Mouse (Mus musculus) mature B cell (primary cell): ENCODE data around the gene Rapgef6.
"Not testable (repeated sequence)": the region's sequence is repeated elsewhere in the genome, so short reads cannot be mapped to it uniquely, and the experiment has no call there.

Source experiments
- in situ Hi-C: fragments of 300-500 bp; cut with MboI; formaldehyde crosslinking; loops from 2 replicates; pipeline ENCODE4 v1.14.3; 2019

Gene Rapgef6

GRCm38 (mm10) chr11:54574741-54575140 lies 52.1 kb downstream of the Rapgef6 start:
- in situ Hi-C loops, result no loop called here

DNA sequence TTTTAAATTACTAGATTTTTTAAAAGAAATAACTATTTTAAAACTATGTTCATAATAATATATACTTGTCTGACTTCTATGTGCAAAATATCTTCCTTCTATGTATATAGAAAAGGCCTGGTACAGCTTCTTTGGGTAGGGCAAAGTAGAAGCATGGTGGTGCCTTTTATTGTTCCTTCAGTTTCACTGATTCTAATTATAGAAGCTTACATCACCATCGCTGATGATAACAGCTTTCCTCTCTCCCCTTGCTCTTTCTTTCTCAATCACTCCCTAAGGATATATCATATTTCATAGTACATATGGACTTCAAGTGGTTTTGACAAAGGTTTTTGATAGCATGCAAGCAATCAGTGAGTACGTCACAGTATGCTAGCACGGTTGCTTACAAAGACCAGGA lies 69.9 kb downstream of the Rapgef6 start:
- in situ Hi-C loops, result no loop called here

- in situ Hi-C loops, result no loop called here
Measured at GRCm38 (mm10) chr11:54594049-54594448, 71.4 kb downstream of the Rapgef6 start.

DNA sequence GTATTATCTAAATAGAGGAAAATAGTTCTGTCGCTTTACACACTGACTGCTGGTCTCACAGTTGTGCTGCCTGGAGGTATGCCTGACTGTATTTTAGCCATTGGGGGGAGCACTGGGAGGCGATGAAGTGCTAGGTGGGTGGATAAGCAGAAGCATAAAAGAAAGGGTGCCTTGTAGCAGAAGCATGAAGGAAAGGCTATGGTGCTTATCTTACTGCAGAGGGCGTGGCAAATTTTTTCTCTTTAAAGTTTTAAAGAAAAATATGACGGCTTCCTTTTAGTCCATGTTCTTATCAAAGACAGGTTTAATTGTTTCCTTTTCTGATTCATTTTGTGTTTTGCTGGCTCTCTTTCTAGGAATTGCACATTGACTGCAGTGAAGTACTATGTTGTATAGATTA lies 72.4 kb downstream of the Rapgef6 start:
- in situ Hi-C loops, result no loop called here

- in situ Hi-C loops, result no loop called here
Measured at GRCm38 (mm10) chr11:54595905-54596555, 73.4 kb downstream of the Rapgef6 start.

- in situ Hi-C loops, result no loop called here
Measured at GRCm38 (mm10) chr11:54597902-54598447, 75.3 kb downstream of the Rapgef6 start.

GRCm38 (mm10) chr11:54601121-54601520 lies 78.5 kb downstream of the Rapgef6 start:
- in situ Hi-C loops, result no loop called here

GRCm38 (mm10) chr11:54602764-54603163 lies 80.1 kb downstream of the Rapgef6 start:
- in situ Hi-C loops, result not testable (repeated sequence)

- in situ Hi-C loops, result no loop called here
Measured at GRCm38 (mm10) chr11:54604415-54604814, 81.8 kb downstream of the Rapgef6 start.

DNA sequence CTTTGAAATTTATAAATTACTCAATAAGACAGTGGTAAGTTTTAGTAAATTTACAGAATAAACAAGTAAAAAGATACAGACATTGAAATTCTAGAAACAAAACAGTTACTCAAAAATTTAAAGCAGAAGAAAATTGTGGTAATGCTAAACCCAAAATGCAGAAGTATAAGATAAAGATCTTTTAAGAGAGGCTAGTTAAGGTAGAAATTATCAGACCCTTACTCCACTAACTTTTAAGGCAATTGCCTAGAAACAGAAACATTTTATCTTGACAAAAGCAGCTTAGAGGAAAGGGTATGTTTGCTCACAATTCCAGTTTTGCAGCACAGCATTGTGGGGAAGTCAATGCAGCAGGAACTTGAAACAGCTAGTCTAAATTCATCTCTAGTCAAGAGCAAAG lies 91.0 kb downstream of the Rapgef6 start:
- in situ Hi-C loops, result no loop called here

DNA sequence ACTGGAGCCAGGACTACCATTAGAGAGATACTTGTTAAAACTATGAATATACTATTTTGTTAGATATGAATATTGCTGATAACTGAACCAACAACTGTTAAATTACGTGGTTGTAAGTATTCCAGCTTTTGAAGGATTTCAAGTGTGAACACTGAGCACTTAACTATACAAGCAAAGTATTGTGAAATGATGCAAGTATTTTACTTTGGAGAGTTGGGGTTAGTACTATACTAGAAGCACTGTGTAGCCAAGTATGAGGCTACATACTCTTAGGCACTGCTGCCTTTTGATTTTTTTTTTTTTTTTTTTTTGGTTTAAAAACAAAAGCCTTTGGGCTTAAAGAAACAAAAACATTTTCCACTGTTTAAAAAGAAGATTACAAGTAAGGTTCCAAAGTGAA lies 91.9 kb downstream of the Rapgef6 start:
- in situ Hi-C loops, result no loop called here

- in situ Hi-C loops, result no loop called here
Measured at GRCm38 (mm10) chr11:54618841-54619240, 96.2 kb downstream of the Rapgef6 start.

DNA sequence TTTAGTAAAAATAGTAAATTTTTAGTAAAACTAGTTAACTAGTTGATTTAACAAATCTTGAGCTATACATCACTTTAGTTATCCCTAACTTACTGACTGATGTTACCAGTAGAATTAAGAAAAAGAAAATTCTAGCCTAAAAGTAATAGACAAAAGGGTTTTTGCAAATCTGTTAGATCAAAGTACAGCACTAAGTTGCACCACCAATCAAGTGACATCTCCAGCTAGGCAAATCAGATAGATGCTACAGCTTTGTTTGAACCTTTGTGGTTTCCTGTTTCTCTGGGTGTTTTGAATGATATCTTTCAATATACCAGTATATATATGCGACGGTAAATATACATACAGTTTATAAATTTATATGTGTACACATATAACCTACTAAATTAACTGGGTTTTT lies 99.1 kb downstream of the Rapgef6 start:
- in situ Hi-C loops, result no loop called here

GRCm38 (mm10) chr11:54626905-54627304 lies 104.3 kb downstream of the Rapgef6 start:
- in situ Hi-C loops, result no loop called here

- in situ Hi-C loops, result no loop called here
Measured at GRCm38 (mm10) chr11:54646420-54646819, 123.8 kb downstream of the Rapgef6 start.

DNA sequence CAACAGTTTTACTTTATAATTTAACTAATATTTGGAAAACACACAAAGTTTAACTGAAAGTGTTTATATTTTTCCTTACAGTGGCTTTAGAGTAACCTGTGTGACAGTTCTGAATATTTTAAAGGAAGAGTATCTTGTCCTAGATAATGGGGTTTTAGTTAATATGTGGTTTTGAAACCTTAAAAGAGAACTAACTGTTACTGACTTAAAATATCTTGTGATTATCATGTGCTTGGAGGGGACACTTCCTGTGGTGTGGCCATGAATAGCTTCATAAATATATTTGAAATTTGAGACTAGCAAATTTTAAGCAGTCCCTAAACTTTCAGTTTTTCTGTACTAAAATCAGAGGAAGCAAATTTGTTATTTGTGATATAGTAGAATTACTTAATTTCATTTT lies 125.9 kb downstream of the Rapgef6 start:
- in situ Hi-C loops, result no loop called here

DNA sequence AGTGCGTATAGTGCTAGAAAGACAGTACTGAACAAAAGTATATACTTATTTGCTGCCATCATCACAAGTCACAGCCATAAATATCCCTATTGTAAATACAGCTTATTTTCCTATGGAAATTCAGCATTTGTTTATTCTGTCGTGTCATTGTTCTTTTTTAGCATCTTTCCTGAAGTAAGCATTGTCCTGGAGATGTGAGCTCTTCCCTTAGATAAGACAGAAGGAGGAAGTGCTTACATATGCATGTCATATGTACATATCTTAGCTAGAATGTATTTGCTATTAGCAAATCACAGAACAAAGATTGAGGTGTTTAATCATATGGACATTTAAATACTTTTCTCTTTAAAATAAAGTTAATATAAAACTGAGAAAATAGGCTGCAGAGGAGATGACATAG lies 132.8 kb downstream of the Rapgef6 start:
- in situ Hi-C loops, result no loop called here

DNA sequence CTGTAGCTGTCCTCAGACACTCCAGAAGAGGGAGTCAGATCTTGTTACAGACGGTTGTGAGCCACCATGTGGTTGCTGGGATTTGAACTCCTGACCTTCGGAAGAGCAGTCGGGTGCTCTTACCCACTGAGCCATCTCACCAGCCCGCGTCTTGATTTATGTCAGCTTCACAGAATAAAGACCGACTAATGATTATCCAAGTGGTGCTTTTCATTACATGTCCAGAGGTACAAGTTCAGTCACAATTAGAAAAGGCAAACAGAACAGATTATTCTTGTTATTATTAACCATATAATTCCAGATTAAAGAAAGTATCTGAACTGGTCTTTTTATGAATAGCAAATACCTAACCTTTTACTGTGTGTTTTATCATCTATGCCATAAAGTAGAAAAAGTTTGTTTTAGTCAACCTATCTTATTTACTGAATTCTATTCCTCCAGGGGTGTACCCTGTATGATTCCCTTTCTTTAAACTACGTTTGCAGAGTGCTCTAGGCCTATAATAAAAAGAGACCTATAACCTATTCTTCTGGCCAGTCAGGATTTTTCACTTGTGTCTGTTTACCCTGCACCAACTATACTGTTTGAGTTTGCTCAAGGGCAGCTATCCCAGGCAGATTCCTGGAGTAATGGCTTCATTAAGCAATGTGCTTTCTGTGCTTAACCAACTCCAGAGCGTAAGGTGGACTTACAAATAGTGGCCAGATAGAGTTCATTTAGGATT lies 151.1 kb downstream of the Rapgef6 start:
- in situ Hi-C loops, result no loop called here

DNA sequence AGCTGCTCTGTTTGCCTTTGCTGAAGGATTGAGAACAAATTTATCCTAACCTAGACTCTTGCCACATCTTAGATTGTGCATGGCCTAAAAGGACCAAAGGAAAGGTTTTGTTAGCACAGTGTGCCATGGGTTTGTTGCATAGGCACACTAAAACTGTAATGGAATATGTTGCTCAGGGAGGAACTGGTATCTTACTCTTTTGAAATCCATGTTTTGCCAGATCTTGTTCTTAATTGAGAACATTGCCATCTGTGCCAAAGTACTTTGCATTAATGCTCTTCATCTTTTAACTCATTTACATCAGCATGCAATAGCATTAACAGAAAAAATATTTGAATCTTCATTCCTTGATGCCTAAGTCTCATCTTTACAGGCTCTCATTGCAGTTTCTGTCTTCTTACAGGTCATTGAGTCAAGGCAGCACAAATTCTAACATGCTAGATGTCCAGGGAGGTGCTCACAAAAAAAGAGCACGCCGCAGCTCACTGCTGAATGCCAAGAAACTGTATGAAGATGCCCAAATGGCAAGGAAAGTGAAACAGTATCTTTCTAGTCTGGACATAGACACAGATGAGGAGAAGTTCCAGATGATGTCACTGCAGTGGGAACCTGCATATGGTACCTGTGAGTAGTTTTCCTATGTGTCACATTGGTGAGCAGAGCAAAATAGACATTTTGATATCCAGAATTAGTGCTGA lies 153.3 kb downstream of the Rapgef6 start:
- in situ Hi-C loops, result no loop called here

DNA sequence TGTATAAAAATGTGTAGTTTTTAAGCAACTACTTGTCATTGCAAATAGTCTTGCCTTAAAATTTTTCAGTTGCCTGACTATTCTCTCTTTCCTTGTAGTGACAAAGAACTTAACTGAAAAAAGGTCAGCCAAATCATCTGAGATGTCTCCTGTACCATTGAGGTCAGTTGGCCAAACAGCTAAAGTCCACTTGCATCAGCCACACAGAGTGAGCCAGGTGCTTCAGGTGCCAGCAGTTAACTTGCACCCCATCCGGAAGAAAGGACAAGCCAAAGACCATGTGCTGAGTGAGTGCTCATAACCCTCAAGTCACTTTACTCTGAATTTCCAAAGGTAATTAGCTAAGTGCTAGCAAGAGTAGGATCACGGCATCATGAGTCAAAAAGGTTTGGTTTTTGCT lies 156.5 kb downstream of the Rapgef6 start:
- in situ Hi-C loops, result no loop called here

GRCm38 (mm10) chr11:54684831-54685230 lies 162.2 kb downstream of the Rapgef6 start:
- in situ Hi-C loops, result no loop called here

DNA sequence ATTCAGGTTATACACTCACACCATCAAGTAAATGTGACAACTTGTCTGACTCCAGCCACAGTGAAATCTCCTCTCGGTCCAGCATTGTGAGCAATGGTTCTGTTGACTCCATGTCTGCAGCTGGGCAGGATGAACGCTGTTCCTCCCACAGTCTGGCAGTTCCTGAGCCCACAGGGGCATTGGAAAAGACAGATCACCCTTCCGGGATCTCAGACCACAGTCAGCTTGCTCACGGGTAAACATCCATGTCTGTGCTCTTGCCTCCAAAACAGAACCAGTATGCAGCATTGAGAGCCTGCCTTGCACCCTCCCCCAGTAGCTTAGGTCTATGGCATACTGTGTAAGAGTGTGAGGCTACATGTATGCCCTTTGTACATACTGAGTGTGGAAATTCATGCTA lies 167.5 kb downstream of the Rapgef6 start:
- in situ Hi-C loops, result no loop called here

GRCm38 (mm10) chr11:54691179-54691578 lies 168.5 kb downstream of the Rapgef6 start:
- in situ Hi-C loops, result no loop called here
